Mouse (Mus musculus): ENCODE results near the gene Olfr994.

The Olfr994 gene

GRCm38 (mm10) chr2:85436351-85436750, at the start of gene Olfr994:
Gene Olfr994 (minus strand): TSS chr2:85436451.
- ChIA-PET CTCF (no interaction called here), POLR2A (no interaction called here)

GRCm38 (mm10) chr2:85466801-85467325, 30.6 kb upstream of the Olfr994 start:
- ChIA-PET POLR2A (no interaction called here), CTCF (no interaction called here)

- ChIA-PET CTCF (no interaction called here), POLR2A (no interaction called here)
Measured at GRCm38 (mm10) chr2:85443539-85443938, 7.3 kb upstream of the Olfr994 start, which contains the start of gene Olfr995. Gene Olfr995 (minus strand): TSS chr2:85443639.

- CTCF ChIA-PET: no interaction called here
- POLR2A ChIA-PET: no interaction called here
Measured at GRCm38 (mm10) chr2:85442546-85442945, 6.3 kb upstream of the Olfr994 start.

GRCm38 (mm10) chr2:85425893-85426292, 10.4 kb downstream of the Olfr994 start:
- POLR2A ChIA-PET: no interaction called here
- CTCF ChIA-PET: no interaction called here

- POLR2A ChIA-PET: no interaction called here
- CTCF ChIA-PET: no interaction called here
Measured at GRCm38 (mm10) chr2:85414777-85415176, 21.5 kb downstream of the Olfr994 start, which contains the start of gene Olfr993. Gene Olfr993 (minus strand): TSS chr2:85414877.

GRCm38 (mm10) chr2:85409369-85409768, 26.9 kb downstream of the Olfr994 start, which contains the start of gene Olfr992:
Gene Olfr992 (minus strand): TSS chr2:85409469.
- ChIA-PET POLR2A (no interaction called here), CTCF (no interaction called here)
